Mouse (Mus musculus) bone marrow, adult 2 months (tissue): ENCODE data around the gene Ccdc36.

Experiments used
- CTCF ChIP-seq: fragments of 200-500 bp; IDR thresholded peaks from 2 replicates; pipeline ENCODE4 v1.5.1; 2011; ENCODE audit warnings: low read length, control low read depth; ENCODE audit not compliant: control insufficient read depth, insufficient read depth
- POLR2A ChIP-seq: fragments of 200-500 bp; IDR thresholded peaks from 2 replicates; pipeline ENCODE4 v1.6.1; 2011; ENCODE audit warnings: low read depth, mild to moderate bottlenecking, control low read depth, low read length, borderline replicate concordance; ENCODE audit not compliant: control insufficient read depth

DNA sequence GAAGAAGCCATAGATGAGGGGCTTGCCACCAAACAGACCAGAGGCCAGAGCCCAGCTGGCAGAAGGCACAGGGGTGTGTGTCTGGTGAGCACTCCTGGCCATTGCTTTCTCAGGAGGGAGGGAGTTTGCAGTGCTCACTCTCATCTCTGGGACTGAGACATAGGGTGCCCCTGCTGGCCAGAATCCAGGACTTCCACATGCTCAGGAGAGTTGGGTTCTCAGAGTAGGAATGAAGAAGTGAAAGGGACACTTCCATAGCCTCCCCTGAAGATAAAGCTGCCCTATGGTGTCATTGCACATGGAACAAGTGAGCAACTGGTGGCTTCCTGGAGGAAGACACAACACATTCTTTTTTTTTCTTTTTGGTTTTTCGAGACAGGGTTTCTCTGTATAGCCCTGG, 46.2 kb upstream of the Ccdc36 start:
- no peak for TF ChIP-seq CTCF
- no peak for TF ChIP-seq POLR2A
